Mouse (Mus musculus) C2C12 (cell line): ENCODE measurements around the gene Adamts12.

Source experiments
- CTCF ChIP-seq: IDR thresholded peaks from one replicate; pipeline ENCODE4 v1.5.1; 2011; ENCODE audit not compliant: control insufficient read depth, insufficient read depth, insufficient read length
- MAX ChIP-seq: IDR thresholded peaks from one replicate; pipeline ENCODE4 v1.6.1; 2011; ENCODE audit warnings: mild to moderate bottlenecking, control low read depth

DNA sequence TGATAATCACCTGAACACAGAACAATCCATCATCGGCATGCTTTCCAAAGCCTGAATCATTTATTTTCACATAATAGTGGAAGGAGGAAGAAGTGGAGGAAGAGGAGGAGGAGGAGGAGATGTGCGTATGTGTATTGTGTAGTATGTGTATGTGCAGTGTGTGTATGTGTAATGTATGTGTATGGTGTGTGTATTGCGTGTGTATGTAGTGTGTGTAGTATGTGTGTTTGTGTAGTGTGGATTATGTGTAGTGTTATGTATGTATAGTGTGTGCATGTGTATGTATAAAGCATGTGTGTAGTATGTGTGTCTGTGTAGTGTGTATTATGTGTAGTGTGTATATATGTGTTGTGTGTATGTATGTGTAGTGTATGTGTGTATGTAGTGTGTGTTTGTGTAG, 19.1 kb downstream of the Adamts12 start:
- TF ChIP-seq CTCF (no peak), MAX (no peak)
